Mouse (Mus musculus) cortical plate, adult 2 months (tissue): ENCODE measurements around the gene Olfr1395.

Experiments used
- CTCF ChIP-seq: fragments of 200-500 bp; IDR thresholded peaks from 2 replicates; pipeline ENCODE4 v1.5.1; 2011; ENCODE audit warnings: mild to moderate bottlenecking, control low read depth, low read length; ENCODE audit not compliant: insufficient read depth; ENCODE audit errors: extremely low read depth
- POLR2A ChIP-seq: fragments of 200-500 bp; IDR thresholded peaks from 2 replicates; pipeline ENCODE4 v1.6.1; 2011; ENCODE audit warnings: mild to moderate bottlenecking, low read length, control low read depth; ENCODE audit not compliant: insufficient read depth; ENCODE audit errors: extremely low read depth

- peak; percentile 89 for TF ChIP-seq CTCF
- TF ChIP-seq POLR2A: no peak
Measured at GRCm38 (mm10) chr11:49103047-49103693, 38.9 kb upstream of the Olfr1395 start.
